In the genomic region with DNA sequence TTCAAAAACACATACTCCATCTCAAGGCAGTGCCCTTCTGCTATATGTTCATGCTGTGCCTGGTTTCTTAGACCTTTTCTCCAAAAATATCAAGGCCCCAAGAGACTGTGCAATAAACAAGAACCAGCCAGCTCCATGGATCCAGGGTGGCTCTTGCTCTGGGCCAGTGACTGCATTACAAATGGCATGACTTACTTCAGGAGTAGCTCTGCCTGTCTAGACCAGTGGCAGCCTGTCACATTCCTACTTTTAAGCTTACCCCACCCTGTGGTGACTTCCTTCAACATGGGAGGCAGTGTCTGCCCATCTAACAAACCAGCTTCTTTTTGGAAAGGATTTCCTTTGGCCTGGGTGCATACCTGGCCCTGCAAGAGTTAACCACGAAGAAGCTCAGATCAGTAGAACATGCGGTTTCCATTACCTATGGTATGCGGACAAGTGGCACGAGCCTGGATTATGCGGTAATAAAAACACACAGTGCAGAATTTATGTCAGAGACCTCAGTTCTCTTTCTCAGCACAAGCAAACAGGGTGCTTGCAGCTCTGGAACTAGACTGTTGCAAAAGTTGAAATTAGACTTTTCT, we compare ENCODE assay signal across 20 mouse cellular contexts.
DNase-seq lines count a peak whose midpoint lies in the region; ATAC-seq and TF ChIP-seq lines count a peak whose summit lies in the region.
"Had no signal": no experiment of that assay in that cellular context is flagged by ENCODE, and none has a peak within 500 bp of the region (broad histone marks: within the 10 kb centered on the region; RNA-seq: fewer than 3 reads in every experiment).

No protein-coding gene starts in this region.

- H3K4me2 ChIP-seq in lung, embryonic 16.5 days (ENCODE audit: low read depth, low read length): no peak overlapping the region
- H3K4me2 ChIP-seq in embryonic facial prominence, embryonic 15.5 days (replicated peaks): no peak overlapping the region
- H3K4me2 ChIP-seq: forebrain, embryonic 15.5 days; liver, embryonic 12.5 days; midbrain, embryonic 13.5 days; neural tube, embryonic 12.5 days had no signal

- ATAC-seq in lung, embryonic 16.5 days (ENCODE audit: low read depth): 0 out of 2 replicates have a peak, but pooled peaks have one; percentile 11
- ATAC-seq in embryonic facial prominence, embryonic 15.5 days (ENCODE audit: insufficient number of reproducible peaks, low FRiP score, low TSS enrichment, low read depth): peak; percentile 24; the same call in 1 of the 2 replicates
- ATAC-seq: forebrain, embryonic 15.5 days; hindbrain, postnatal 0 days; liver, embryonic 12.5 days; lung, postnatal 0 days; midbrain, embryonic 13.5 days had no signal

- no peak for TF ChIP-seq POLR2A in cerebellum, adult 2 months (IDR thresholded peaks at IDR 0.05; ENCODE audit: borderline replicate concordance, insufficient read depth, low read length)

- H3K27ac ChIP-seq in lung, embryonic 16.5 days (ENCODE audit: low read length): no peak overlapping the region
- H3K27ac ChIP-seq in embryonic facial prominence, embryonic 15.5 days (replicated peaks): peak overlapping the region; percentile 34; the same call in 1 of the 2 replicates
- H3K27ac ChIP-seq in cerebellum, adult 2 months (ENCODE audit: insufficient read depth, low read length): no peak overlapping the region
- H3K27ac ChIP-seq: forebrain, embryonic 15.5 days; hindbrain, postnatal 0 days; left cerebral cortex, adult 2 months; liver, embryonic 12.5 days; midbrain, embryonic 13.5 days; neural tube, embryonic 12.5 days had no signal

- H3K9ac ChIP-seq in lung, embryonic 16.5 days (ENCODE audit: low read length): no peak overlapping the region
- H3K9ac ChIP-seq in embryonic facial prominence, embryonic 15.5 days: no peak overlapping the region
- H3K9ac ChIP-seq: forebrain, embryonic 15.5 days; liver, embryonic 12.5 days; midbrain, embryonic 13.5 days; neural tube, embryonic 12.5 days had no signal

- H3K27me3 ChIP-seq in lung, embryonic 16.5 days (ENCODE audit: control insufficient read depth, insufficient read depth, low read depth, low read length): no peaks in the 10 kb centered on the region
- no peaks in the 10 kb centered on the region for H3K27me3 ChIP-seq in embryonic facial prominence, embryonic 15.5 days
- no peaks in the 10 kb centered on the region for H3K27me3 ChIP-seq in cerebellum, adult 2 months (ENCODE audit: control insufficient read depth, insufficient read depth, low read length)
- H3K27me3 ChIP-seq: forebrain, embryonic 15.5 days; liver, embryonic 12.5 days; midbrain, embryonic 13.5 days; neural tube, embryonic 12.5 days had no signal

- DNase-seq in lung, postnatal 4 days: no peak
- DNase-seq in embryo, embryonic 11 days: peak; percentile 80
- DNase-seq in mesoderm, embryonic 11.5 days (ENCODE audit: low read depth, low spot score): peak; percentile 82
- DNase-seq in cerebellum, adult 2 months: no peak
- no peak for DNase-seq in heart, postnatal 36 days
- no peak for DNase-seq in gastrocnemius, postnatal 36 days
- DNase-seq: adrenal gland, postnatal 25 days; cerebellum, postnatal 10 days; gastrocnemius, postnatal 10 days; kidney, adult 9 months; thymus, adult 2 months had no signal

- no peak overlapping the region for H3K4me3 ChIP-seq in lung, embryonic 16.5 days (ENCODE audit: low read length)
- no peak overlapping the region for H3K4me3 ChIP-seq in embryonic facial prominence, embryonic 15.5 days (replicated peaks)
- H3K4me3 ChIP-seq in cerebellum, adult 2 months (replicated peaks; ENCODE audit: insufficient read depth, low read depth, low read length): no peak overlapping the region
- H3K4me3 ChIP-seq: forebrain, embryonic 15.5 days; left cerebral cortex, adult 2 months; liver, embryonic 12.5 days; midbrain, embryonic 13.5 days; neural tube, embryonic 12.5 days had no signal

- TF ChIP-seq CTCF in cerebellum, adult 2 months (IDR thresholded peaks at IDR 0.05; ENCODE audit: borderline replicate concordance, insufficient read depth, low read depth, low read length): no peak

- H3K9me3 ChIP-seq in lung, embryonic 16.5 days (ENCODE audit: control insufficient read depth, low read length): no peaks in the 10 kb centered on the region
- no peaks in the 10 kb centered on the region for H3K9me3 ChIP-seq in embryonic facial prominence, embryonic 15.5 days (replicated peaks)
- H3K9me3 ChIP-seq: forebrain, embryonic 15.5 days; liver, embryonic 12.5 days; midbrain, embryonic 13.5 days; neural tube, embryonic 12.5 days had no signal

- WGBS in lung, embryonic 16.5 days: 28% methylated on average over 5 of the region's 5 CpGs
- WGBS in embryonic facial prominence, embryonic 15.5 days: 5% methylated on average over 5 of the region's 5 CpGs
- WGBS in cerebellum, adult 2 months: 61% methylated on average over 5 of the region's 5 CpGs

- no peaks in the 10 kb centered on the region for H3K36me3 ChIP-seq in lung, embryonic 16.5 days (ENCODE audit: control insufficient read depth, insufficient read depth, low read length)
- H3K36me3 ChIP-seq in embryonic facial prominence, embryonic 15.5 days: no peaks in the 10 kb centered on the region
- H3K36me3 ChIP-seq: forebrain, embryonic 15.5 days; liver, embryonic 12.5 days; midbrain, embryonic 13.5 days; neural tube, embryonic 12.5 days had no signal

- intact Hi-C loops in heart, postnatal 36 days (cut with DNase I): no loop called here
- intact Hi-C loops in gastrocnemius, postnatal 36 days (cut with DNase I): no loop called here

- H3K4me1 ChIP-seq in lung, embryonic 16.5 days (replicated peaks; ENCODE audit: control insufficient read depth, insufficient read depth, low read length): peaks cover 9% of the 10 kb centered on the region
- H3K4me1 ChIP-seq in embryonic facial prominence, embryonic 15.5 days: peaks cover 20% of the 10 kb centered on the region
- H3K4me1 ChIP-seq in cerebellum, adult 2 months (ENCODE audit: control insufficient read depth, insufficient read depth, low read length): no peaks in the 10 kb centered on the region
- H3K4me1 ChIP-seq: forebrain, embryonic 15.5 days; liver, embryonic 12.5 days; midbrain, embryonic 13.5 days; neural tube, embryonic 12.5 days had no signal

Comparison
In these comparisons a context has a peak if more than half of its experiments do, and no peak if none do; other contexts are left out.
1. DNase-seq: peak in embryo, embryonic 11 days (single experiment) and mesoderm, embryonic 11.5 days (single experiment); none in lung, postnatal 4 days (0 of 2), cerebellum, adult 2 months (0 of 2), heart, postnatal 36 days (0 of 2) and gastrocnemius, postnatal 36 days (0 of 2).